Mouse (Mus musculus) retina, postnatal 1 day (tissue): ENCODE measurements around the gene Fam219b.

ENCODE experiments used
- DNase-seq: peaks from one replicate; pipeline ENCODE4 v3.0.0-alpha.2; 2012

Fam219b gene

GRCm38 (mm10) chr9:57537044-57537727 lies at the start of gene Fam219b:
Gene Fam219b, plus strand, starts transcription at chr9:57537528.
- DNase-seq: peak; percentile 94

- DNase-seq: no peak
Observed at GRCm38 (mm10) chr9:57487807-57488206, 49.5 kb upstream of the Fam219b start.

GRCm38 (mm10) chr9:57493532-57493931 lies 43.8 kb upstream of the Fam219b start:
- DNase-seq: no peak

- no peak for DNase-seq
Observed at GRCm38 (mm10) chr9:57494970-57495369, 42.4 kb upstream of the Fam219b start.

GRCm38 (mm10) chr9:57497236-57497635 lies 40.1 kb upstream of the Fam219b start:
- DNase-seq: no peak

GRCm38 (mm10) chr9:57498536-57498935 lies 38.8 kb upstream of the Fam219b start:
- DNase-seq: no peak

GRCm38 (mm10) chr9:57501452-57501851 lies 35.9 kb upstream of the Fam219b start:
- no peak for DNase-seq

GRCm38 (mm10) chr9:57501861-57502260 lies 35.5 kb upstream of the Fam219b start:
- DNase-seq: peak; percentile 81

GRCm38 (mm10) chr9:57502911-57503621 lies 34.3 kb upstream of the Fam219b start:
- no peak for DNase-seq

- DNase-seq: peak; percentile 55
Observed at GRCm38 (mm10) chr9:57503622-57504380, 33.5 kb upstream of the Fam219b start, which contains the start of gene Rpp25. Gene Rpp25, plus strand, starts transcription at chr9:57504026.

GRCm38 (mm10) chr9:57504381-57504700 lies 33.0 kb upstream of the Fam219b start:
- peak; percentile 79 for DNase-seq

- no peak for DNase-seq
Observed at GRCm38 (mm10) chr9:57504891-57505290, 32.4 kb upstream of the Fam219b start.

GRCm38 (mm10) chr9:57505700-57506099 lies 31.6 kb upstream of the Fam219b start:
- DNase-seq: peak; percentile 56

GRCm38 (mm10) chr9:57510577-57510976 lies 26.8 kb upstream of the Fam219b start:
- DNase-seq: no peak

GRCm38 (mm10) chr9:57517113-57517512 lies 20.2 kb upstream of the Fam219b start:
- peak; percentile 87 for DNase-seq

- DNase-seq: no peak
Observed at GRCm38 (mm10) chr9:57520375-57521055, 16.8 kb upstream of the Fam219b start.

GRCm38 (mm10) chr9:57521056-57521911 lies 16.0 kb upstream of the Fam219b start, which contains the start of gene Cox5a:
Gene Cox5a, plus strand, starts transcription at chr9:57521274.
- DNase-seq: peak; percentile 96

GRCm38 (mm10) chr9:57522114-57522860 lies 15.0 kb upstream of the Fam219b start:
- DNase-seq: no peak

- DNase-seq: no peak
Observed at GRCm38 (mm10) chr9:57522861-57523246, 14.5 kb upstream of the Fam219b start.

GRCm38 (mm10) chr9:57523754-57524153 lies 13.6 kb upstream of the Fam219b start:
- DNase-seq: peak; percentile 79

GRCm38 (mm10) chr9:57524439-57524838 lies 12.9 kb upstream of the Fam219b start:
- DNase-seq: no peak
